Mouse (Mus musculus): ENCODE measurements around the gene Smim5. TPM values are rescaled to one million over a fixed set of nuclear protein-coding genes. Genes with fewer than 3 reads are reported as not detected.

Gene Smim5
- polyA plus RNA-seq, 1 experiment from 2014 or later, result 5.5 TPM

Other genes starting within 250 kb of the Smim5 start
- gene Grb2, start 191.4 kb upstream of the Smim5 start, polyA plus RNA-seq (2015; fragmentation: Nextera tagmentation; extraction: Ambion mirVana), result 83.5 and 85.7 TPM in 2 replicates
- 19.9 and 20.7 TPM in 2 replicates for gene Tmem94, start 134.5 kb upstream of the Smim5 start, polyA plus RNA-seq (2015; fragmentation: Nextera tagmentation; extraction: Ambion mirVana)
- gene Caskin2, start 86.3 kb upstream of the Smim5 start, polyA plus RNA-seq (2015; fragmentation: Nextera tagmentation; extraction: Ambion mirVana), result 11.7 and 13.1 TPM in 2 replicates
- gene Tsen54, start 85.2 kb upstream of the Smim5 start, polyA plus RNA-seq (2015; fragmentation: Nextera tagmentation; extraction: Ambion mirVana), result 28.2 and 30.6 TPM in 2 replicates
- gene Llgl2, start 75.9 kb upstream of the Smim5 start, polyA plus RNA-seq (2015; fragmentation: Nextera tagmentation; extraction: Ambion mirVana), result 60.4 and 61.5 TPM in 2 replicates
- gene Myo15b, start 41.6 kb upstream of the Smim5 start, polyA plus RNA-seq (2015; fragmentation: Nextera tagmentation; extraction: Ambion mirVana), result 17.8 and 24.7 TPM in 2 replicates
- 40.9 and 43.0 TPM in 2 replicates for gene Smim6, start 12.1 kb downstream of the Smim5 start, polyA plus RNA-seq (2015; fragmentation: Nextera tagmentation; extraction: Ambion mirVana)
- 34.6 and 36.4 TPM in 2 replicates for gene Sap30bp, start 33.3 kb downstream of the Smim5 start, polyA plus RNA-seq (2015; fragmentation: Nextera tagmentation; extraction: Ambion mirVana)
- gene Recql5, start 33.5 kb downstream of the Smim5 start, polyA plus RNA-seq (2015; fragmentation: Nextera tagmentation; extraction: Ambion mirVana), result 16.3 and 21.9 TPM in 2 replicates
- gene Itgb4, start 74.7 kb downstream of the Smim5 start, polyA plus RNA-seq (2015; fragmentation: Nextera tagmentation; extraction: Ambion mirVana), result 13.4 and 13.5 TPM in 2 replicates
- gene Galk1, start 112.8 kb downstream of the Smim5 start, polyA plus RNA-seq (2015; fragmentation: Nextera tagmentation; extraction: Ambion mirVana), result 186 and 208 TPM in 2 replicates
- 1,577 and 1,755 TPM in 2 replicates for gene H3f3b, start 128.0 kb downstream of the Smim5 start, polyA plus RNA-seq (2015; fragmentation: Nextera tagmentation; extraction: Ambion mirVana)
- 27.3 and 33.2 TPM in 2 replicates for gene Unk, start 130.4 kb downstream of the Smim5 start, polyA plus RNA-seq (2015; fragmentation: Nextera tagmentation; extraction: Ambion mirVana)
- gene Unc13d, start 178.0 kb downstream of the Smim5 start, polyA plus RNA-seq (2015; fragmentation: Nextera tagmentation; extraction: Ambion mirVana), result 6.5 and 8.0 TPM in 2 replicates
- gene Wbp2, start 187.0 kb downstream of the Smim5 start, polyA plus RNA-seq (2015; fragmentation: Nextera tagmentation; extraction: Ambion mirVana), result 70.4 and 77.6 TPM in 2 replicates
- 27.6 and 30.9 TPM in 2 replicates for gene Trim47, start 227.2 kb downstream of the Smim5 start, polyA plus RNA-seq (2015; fragmentation: Nextera tagmentation; extraction: Ambion mirVana)
- 5.7 and 6.5 TPM in 2 replicates for gene Trim65, start 231.2 kb downstream of the Smim5 start, polyA plus RNA-seq (2015; fragmentation: Nextera tagmentation; extraction: Ambion mirVana)
- gene Mrpl38, start 238.9 kb downstream of the Smim5 start, polyA plus RNA-seq (2015; fragmentation: Nextera tagmentation; extraction: Ambion mirVana), result 94.8 and 102 TPM in 2 replicates